Comparison of ENCODE assay signal across 7 mouse cellular contexts in the genomic region with DNA sequence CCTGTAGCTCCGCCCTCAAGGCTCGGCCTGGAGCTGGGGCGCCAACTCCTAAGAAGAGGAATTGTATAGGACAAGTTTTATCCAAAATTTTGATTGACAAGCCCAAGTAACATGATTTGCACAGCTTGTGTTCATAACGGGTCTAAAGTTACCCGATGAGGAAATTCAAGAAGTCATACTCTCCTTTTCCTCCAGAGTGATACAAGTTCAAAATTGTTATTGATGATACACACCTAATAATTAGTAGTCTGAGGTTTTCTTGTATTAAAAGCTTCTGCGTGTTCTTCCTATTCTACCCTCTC. TPM values are rescaled to one million over a fixed set of nuclear protein-coding genes. Genes with fewer than 3 reads are reported as not detected.
DNase-seq lines count a peak whose midpoint lies in the region; ATAC-seq and TF ChIP-seq lines count a peak whose summit lies in the region.

A gene (minus strand): TSS at position 3 of the 302 bp plus-strand sequence.

- H3K27me3 ChIP-seq in CH12.LX (replicated peaks): no peaks in the 10 kb centered on the region
- H3K27me3 ChIP-seq in limb, embryonic 10.5 days (ENCODE audit: low read depth, poor library complexity, severe bottlenecking): peaks cover 26% of the 10 kb centered on the region
- no peaks in the 10 kb centered on the region for H3K27me3 ChIP-seq in stomach, embryonic 16.5 days (ENCODE audit: control insufficient read depth, insufficient read depth, low read length)

- 18% methylated on average over 6 of the region's 6 CpGs for WGBS in limb, embryonic 10.5 days
- 14% methylated on average over 6 of the region's 6 CpGs for WGBS in stomach, embryonic 16.5 days

- H3K9ac ChIP-seq in CH12.LX (ENCODE audit: insufficient read depth, low read depth): no peak within 1 kb of the TSS; the same call in 1 of the 2 replicates
- peak within 1 kb of the TSS; percentile 84 for H3K9ac ChIP-seq in stomach, embryonic 16.5 days (ENCODE audit: low read length)

- no peaks in the 10 kb centered on the region for H3K36me3 ChIP-seq in CH12.LX (replicated peaks in 1 of 2; ENCODE audit: control insufficient read depth in 1 of 2, insufficient read depth in 1 of 2, low read length in 1 of 2)
- H3K36me3 ChIP-seq in limb, embryonic 10.5 days: no peaks in the 10 kb centered on the region
- H3K36me3 ChIP-seq in stomach, embryonic 16.5 days (ENCODE audit: control insufficient read depth, insufficient read depth, low read length): no peaks in the 10 kb centered on the region

- TF ChIP-seq EP300 in CH12.LX (IDR thresholded peaks at IDR 0.05; ENCODE audit: low read length): no peak

- TF ChIP-seq CTCF in CH12.LX (conservative IDR thresholded peaks at IDR 0.05 in 1 of 2, IDR thresholded peaks at IDR 0.05 in 1 of 2; ENCODE audit: low read depth in 2 of 2, low read length in 2 of 2): no peak

- no peaks in the 10 kb centered on the region for H3K79me2 ChIP-seq in CH12.LX (replicated peaks; ENCODE audit: control insufficient read depth, extremely low read depth, insufficient read depth, poor library complexity, severe bottlenecking)

- peak within 1 kb of the TSS; percentile 22 for H3K27ac ChIP-seq in CH12.LX (ENCODE audit: insufficient read depth, low read depth)
- H3K27ac ChIP-seq in limb, embryonic 10.5 days: peak within 1 kb of the TSS; percentile 87
- peak within 1 kb of the TSS; percentile 85 for H3K27ac ChIP-seq in stomach, embryonic 16.5 days (ENCODE audit: low read length)

- peak within 1 kb of the TSS in 2 of 3 experiments; percentile 46 to 63 for H3K4me3 ChIP-seq in CH12.LX (replicated peaks in 1 of 3; ENCODE audit: low read depth in 2 of 3, low read length in 2 of 3, poor library complexity in 1 of 3)
- peak within 1 kb of the TSS; percentile 70 for H3K4me3 ChIP-seq in limb, embryonic 10.5 days
- peak within 1 kb of the TSS; percentile 63 for H3K4me3 ChIP-seq in stomach, embryonic 16.5 days (replicated peaks; ENCODE audit: low read length)

- peak within 1 kb of the TSS; percentile 12 for H3K4me2 ChIP-seq in CH12.LX (ENCODE audit: insufficient read depth, low read depth, poor library complexity, severe bottlenecking)
- peak within 1 kb of the TSS; percentile 98 for H3K4me2 ChIP-seq in stomach, embryonic 16.5 days (ENCODE audit: low read depth, low read length)

- dilution Hi-C loops in CH12.LX (cut with MboI; ENCODE audit: extremely low pct_ligation_motif_present, extremely low pct_unique_long_range_greater_than_20kb, low sequenced_read_pairs): no loop called here

- no peaks in the 10 kb centered on the region for H3K4me1 ChIP-seq in CH12.LX (ENCODE audit: control insufficient read depth in 1 of 2, insufficient read depth in 2 of 2)
- H3K4me1 ChIP-seq in limb, embryonic 10.5 days: peaks cover 6% of the 10 kb centered on the region
- H3K4me1 ChIP-seq in stomach, embryonic 16.5 days (ENCODE audit: control insufficient read depth, insufficient read depth, low read length): peaks cover 4% of the 10 kb centered on the region

- TF ChIP-seq RAD21 in CH12.LX (IDR thresholded peaks at IDR 0.05; ENCODE audit: low read depth, low read length): no peak

- no peak for DNase-seq in CH12.LX (ENCODE audit: extremely low read depth)
- no peak for DNase-seq in adrenal gland, adult 8-10 months
- DNase-seq in gastrocnemius, postnatal 25 days: no peak
- no peak for DNase-seq in limb, embryonic 10.5 days (ENCODE audit: low spot score)
- DNase-seq in urinary bladder, postnatal 10 days (ENCODE audit: low spot score): no peak
- DNase-seq in right cerebral cortex, postnatal 10 days (ENCODE audit: low spot score in 2 of 2): no peak

- TF ChIP-seq POLR2A in CH12.LX (IDR thresholded peaks at IDR 0.05; ENCODE audit: low read depth, low read length): no peak

- ATAC-seq in stomach, embryonic 16.5 days (ENCODE audit: insufficient read depth, low FRiP score): no peak

- peaks cover 11% of the 10 kb centered on the region for H3K9me3 ChIP-seq in CH12.LX (replicated peaks; ENCODE audit: low read length)
- no peaks in the 10 kb centered on the region for H3K9me3 ChIP-seq in limb, embryonic 10.5 days (replicated peaks)
- H3K9me3 ChIP-seq in stomach, embryonic 16.5 days (replicated peaks; ENCODE audit: control insufficient read depth, low read length): peaks cover 4% of the 10 kb centered on the region; the same call in 1 of the 2 replicates

- in situ Hi-C loops in CH12.LX (cut with MboI; ENCODE audit: low pct_ligation_motif_present, low pct_unique_long_range_greater_than_20kb, low sequenced_read_pairs): no loop called here

TF ChIP-seq in CH12.LX, 34 proteins besides CTCF, POLR2A, EP300 and RAD21:
- TF ChIP-seq USF2 (conservative IDR thresholded peaks at IDR 0.05; ENCODE audit: low read depth, low read length) (no peak), JUND (conservative IDR thresholded peaks at IDR 0.05; ENCODE audit: low read depth, low read length) (no peak), MEF2A (IDR thresholded peaks at IDR 0.05; ENCODE audit: borderline replicate concordance, low read depth, low read length) (no peak), MYC (IDR thresholded peaks at IDR 0.05; ENCODE audit: low read depth, low read length) (no peak), USF1 (IDR thresholded peaks at IDR 0.05; ENCODE audit: low read depth, low read length) (no peak), MAFK (IDR thresholded peaks at IDR 0.05; ENCODE audit: insufficient replicate concordance, low read length) (no peak), TCF12 (IDR thresholded peaks at IDR 0.05; ENCODE audit: low read depth, low read length) (no peak), ZMIZ1 (IDR thresholded peaks at IDR 0.05; ENCODE audit: low read depth, low read length) (no peak), MXI1 (IDR thresholded peaks at IDR 0.05; ENCODE audit: low read depth, low read length) (no peak), KAT2A (IDR thresholded peaks at IDR 0.05; ENCODE audit: insufficient replicate concordance, low read length) (no peak), SIN3A (IDR thresholded peaks at IDR 0.05; ENCODE audit: low read length) (no peak), RCOR1 (conservative IDR thresholded peaks at IDR 0.05; ENCODE audit: low read depth, low read length) (no peak), NRF1 (IDR thresholded peaks at IDR 0.05; ENCODE audit: low read depth, low read length) (no peak), HCFC1 (IDR thresholded peaks at IDR 0.05; ENCODE audit: low read depth, low read length) (no peak), NELFE (IDR thresholded peaks at IDR 0.05; ENCODE audit: low read depth, low read length) (no peak), TBP (conservative IDR thresholded peaks at IDR 0.05; ENCODE audit: low read depth, low read length) (no peak), ZKSCAN1 (IDR thresholded peaks at IDR 0.05; ENCODE audit: borderline replicate concordance, low read depth, low read length) (no peak), MAX (IDR thresholded peaks at IDR 0.05; ENCODE audit: low read length) (no peak), E2F4 (IDR thresholded peaks at IDR 0.05; ENCODE audit: insufficient replicate concordance, low read depth, low read length) (no peak)

RNA-seq across cellular contexts. Expression of the gene that starts here (rescaled TPM):
- total RNA-seq in CH12.LX (2012; rRNA removed) (0.55 and 0.59 TPM in 2 replicates), CH12.LX (2014; rRNA removed) (0.22 and 0.32 TPM in 2 replicates)
- polyA plus RNA-seq in CH12.LX (2012; ENCODE audit: insufficient read length, low read depth): 0.16 TPM in 1 of 2 replicates, not detected in the other
- total RNA-seq in adrenal gland, adult 8-10 months (2022): 10 to 100 TPM; 15.6 to 42.2 (median 27.4) TPM
- total RNA-seq in gastrocnemius, postnatal 25 days (2021): 10 to 100 TPM; 36.7 to 39.6 TPM
- polyA plus RNA-seq in limb, embryonic 10.5 days (2016; fragmentation: Nextera tagmentation; extraction: Ambion mirVana): 0.68 and 1.5 TPM in 2 replicates
- 0.67 and 0.96 TPM in 2 replicates for polyA plus RNA-seq in stomach, embryonic 16.5 days (2015; fragmentation: Nextera tagmentation; extraction: Ambion mirVana)

Comparison
In these comparisons a context has a peak if more than half of its experiments do, and no peak if none do; other contexts are left out.
1. RNA of the gene that starts here (total RNA-seq): 36.7 to 39.6 TPM in gastrocnemius, postnatal 25 days and 15.6 to 42.2 TPM in adrenal gland, adult 8-10 months; 0.22 to 0.59 TPM in CH12.LX; every median in the first group is over 10 times any median in the second.
2. H3K27ac ChIP-seq: peak in every context shown above with its lines; median percentile 87 in limb, embryonic 10.5 days; 85 in stomach, embryonic 16.5 days; 22 in CH12.LX.
3. Peak in every context shown above with its lines, with median percentiles within 50 percentile points of each other: H3K4me3 ChIP-seq.